Mouse (Mus musculus) liver, adult 2 months (tissue): ENCODE data around the gene Nptn.

Experiments
- CTCF ChIP-seq: fragments of 200-500 bp; IDR thresholded peaks from 2 replicates; pipeline ENCODE4 v1.5.1; 2011; ENCODE audit warnings: low read depth, low read length, control low read depth
- POLR2A ChIP-seq: fragments of 200-500 bp; IDR thresholded peaks from 2 replicates; pipeline ENCODE4 v1.6.1; 2011; ENCODE audit warnings: low read length, control low read depth; ENCODE audit not compliant: insufficient read depth; ENCODE audit errors: extremely low read depth

GRCm38 (mm10) chr9:58668171-58668570 lies 86.1 kb downstream of the Nptn start:
- TF ChIP-seq CTCF (no peak), POLR2A (no peak)
